In the genomic region with DNA sequence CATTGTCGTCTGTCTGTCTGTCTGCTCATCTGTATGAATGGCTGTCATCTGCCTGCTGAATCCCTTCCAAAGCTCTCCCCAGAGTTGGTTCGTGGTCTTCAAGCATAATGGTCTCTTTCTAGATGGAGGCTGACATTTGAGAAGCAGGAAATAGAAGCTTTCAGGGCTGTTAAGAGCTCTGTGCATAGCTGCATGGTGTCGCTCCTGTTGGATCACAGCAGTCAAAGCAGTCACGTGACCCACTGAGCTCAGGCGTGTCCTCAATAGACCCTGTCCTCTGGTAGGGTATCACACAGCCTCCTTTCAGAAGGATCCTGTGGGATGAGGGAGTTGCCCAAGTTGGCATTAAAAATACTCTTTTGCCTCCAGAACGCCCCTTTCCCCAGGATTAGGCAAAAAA, we compare ENCODE assay signal across 9 mouse cellular contexts.
A peak's percentile ranks its signal among the peaks of the same experiment; 100 is the strongest.
DNase-seq lines count a peak whose midpoint lies in the region; ATAC-seq and TF ChIP-seq lines count a peak whose summit lies in the region.
"Had no signal": no experiment of that assay in that cellular context is flagged by ENCODE, and none has a peak within 500 bp of the region (broad histone marks: within the 10 kb centered on the region; RNA-seq: fewer than 3 reads in every experiment).

No protein-coding gene starts in this region.

- peaks cover 14% of the 10 kb centered on the region for H3K4me1 ChIP-seq in lung, embryonic 14.5 days (ENCODE audit: insufficient read depth)
- H3K4me1 ChIP-seq in hindbrain, postnatal 0 days (ENCODE audit: insufficient read depth, low read length) = no peaks in the 10 kb centered on the region
- peaks cover 14% of the 10 kb centered on the region for H3K4me1 ChIP-seq in midbrain, embryonic 16.5 days (ENCODE audit: control insufficient read depth, insufficient read depth, low read length)
- H3K4me1 ChIP-seq in intestine, postnatal 0 days (replicated peaks; ENCODE audit: control insufficient read depth, insufficient read depth, low read length) = no peaks in the 10 kb centered on the region

- ATAC-seq in lung, embryonic 14.5 days (ENCODE audit: insufficient read depth) = peak; percentile 87
- peak; percentile 67; the same call in 1 of the 2 replicates for ATAC-seq in hindbrain, postnatal 0 days
- peak; percentile 54; the same call in 1 of the 2 replicates for ATAC-seq in midbrain, embryonic 16.5 days
- ATAC-seq in intestine, postnatal 0 days = no peak

- WGBS in lung, embryonic 14.5 days = 30% methylated on average over 6 of the region's 6 CpGs
- WGBS in hindbrain, postnatal 0 days = 37% methylated on average over 6 of the region's 6 CpGs
- 48% methylated on average over 6 of the region's 6 CpGs for WGBS in midbrain, embryonic 16.5 days
- WGBS in intestine, postnatal 0 days = 59% methylated on average over 6 of the region's 6 CpGs

- no peaks in the 10 kb centered on the region for H3K9me3 ChIP-seq in lung, embryonic 14.5 days (ENCODE audit: low read depth, low read length)
- no peaks in the 10 kb centered on the region for H3K9me3 ChIP-seq in hindbrain, postnatal 0 days (ENCODE audit: low read length)
- H3K9me3 ChIP-seq in midbrain, embryonic 16.5 days (replicated peaks; ENCODE audit: control insufficient read depth, low read length, poor library complexity, severe bottlenecking) = no peaks in the 10 kb centered on the region
- H3K9me3 ChIP-seq in intestine, postnatal 0 days (ENCODE audit: control insufficient read depth) = no peaks in the 10 kb centered on the region

- no peaks in the 10 kb centered on the region for H3K27me3 ChIP-seq in lung, embryonic 14.5 days (ENCODE audit: insufficient read depth, low read length)
- H3K27me3 ChIP-seq in hindbrain, postnatal 0 days (ENCODE audit: insufficient read depth, low read length) = no peaks in the 10 kb centered on the region
- no peaks in the 10 kb centered on the region for H3K27me3 ChIP-seq in midbrain, embryonic 16.5 days (ENCODE audit: control insufficient read depth, insufficient read depth, low read depth, low read length)
- no peaks in the 10 kb centered on the region for H3K27me3 ChIP-seq in intestine, postnatal 0 days (replicated peaks; ENCODE audit: control insufficient read depth, insufficient read depth, low read length)

- H3K4me2 ChIP-seq in lung, embryonic 14.5 days = no peak overlapping the region
- H3K4me2 ChIP-seq in hindbrain, postnatal 0 days (ENCODE audit: low read depth, low read length) = peak overlapping the region; percentile 13; the same call in 1 of the 2 replicates
- no peak overlapping the region for H3K4me2 ChIP-seq in midbrain, embryonic 16.5 days (ENCODE audit: low read length)
- H3K4me2 ChIP-seq in intestine, postnatal 0 days (replicated peaks; ENCODE audit: low read depth) = no peak overlapping the region

- H3K9ac ChIP-seq in lung, embryonic 14.5 days = no peak overlapping the region
- H3K9ac ChIP-seq in hindbrain, postnatal 0 days (replicated peaks; ENCODE audit: low read length) = no peak overlapping the region
- H3K9ac ChIP-seq in midbrain, embryonic 16.5 days (ENCODE audit: low read depth, low read length) = no peak overlapping the region
- no peak overlapping the region for H3K9ac ChIP-seq in intestine, postnatal 0 days (ENCODE audit: low read depth, low read length)

- peak; percentile 72 for DNase-seq in embryo, embryonic 10 days (ENCODE audit: low spot score)
- no peak for DNase-seq in embryo, embryonic 9.5 days (ENCODE audit: extremely low spot score)
- DNase-seq in lung, embryonic 14.5 days = peak; percentile 79
- DNase-seq in lung, postnatal 25 days (ENCODE audit: low spot score) = no peak
- DNase-seq in hindbrain, postnatal 0 days (ENCODE audit: low spot score) = peak; percentile 38
- DNase-seq in urinary bladder, postnatal 14 days (ENCODE audit: low spot score) = no peak

- no peak overlapping the region for H3K27ac ChIP-seq in lung, embryonic 14.5 days (ENCODE audit: low read depth)
- no peak overlapping the region for H3K27ac ChIP-seq in hindbrain, postnatal 0 days
- no peak overlapping the region for H3K27ac ChIP-seq in midbrain, embryonic 16.5 days (ENCODE audit: low read length)
- H3K27ac ChIP-seq in intestine, postnatal 0 days (ENCODE audit: low read depth, low read length) = no peak overlapping the region
- H3K27ac ChIP-seq: macrophage had no signal

- no peak overlapping the region for H3K4me3 ChIP-seq in lung, embryonic 14.5 days (ENCODE audit: low read depth, low read length)
- no peak overlapping the region for H3K4me3 ChIP-seq in hindbrain, postnatal 0 days (ENCODE audit: low read length)
- H3K4me3 ChIP-seq in midbrain, embryonic 16.5 days (ENCODE audit: low read depth, low read length) = no peak overlapping the region
- no peak overlapping the region for H3K4me3 ChIP-seq in intestine, postnatal 0 days (ENCODE audit: low read depth, low read length)

- TF ChIP-seq CTCF in lung, embryonic 14.5 days (IDR thresholded peaks at IDR 0.05; ENCODE audit: low read depth) = no peak
- TF ChIP-seq CTCF in hindbrain, postnatal 0 days (IDR thresholded peaks at IDR 0.05; ENCODE audit: low read depth) = no peak
- TF ChIP-seq CTCF in intestine, postnatal 0 days (IDR thresholded peaks at IDR 0.05; ENCODE audit: low read depth) = no peak

- no peaks in the 10 kb centered on the region for H3K36me3 ChIP-seq in lung, embryonic 14.5 days (ENCODE audit: insufficient read depth)
- no peaks in the 10 kb centered on the region for H3K36me3 ChIP-seq in hindbrain, postnatal 0 days (ENCODE audit: insufficient read depth, low read length)
- H3K36me3 ChIP-seq in midbrain, embryonic 16.5 days (ENCODE audit: control insufficient read depth, insufficient read depth, low read length) = no peaks in the 10 kb centered on the region
- H3K36me3 ChIP-seq in intestine, postnatal 0 days (ENCODE audit: control insufficient read depth, insufficient read depth) = no peaks in the 10 kb centered on the region

Comparison
In these comparisons a context has a peak if more than half of its experiments do, and no peak if none do; other contexts are left out.
1. DNase-seq: peak in embryo, embryonic 10 days (single experiment), lung, embryonic 14.5 days (single experiment) and hindbrain, postnatal 0 days (single experiment); none in embryo, embryonic 9.5 days (single experiment), lung, postnatal 25 days (single experiment) and urinary bladder, postnatal 14 days (single experiment).